Comparison of ENCODE assay signal across 24 mouse cellular contexts in genomic region chr17:26487917-26488316, GRCm38 (mm10).
DNase-seq lines count a peak whose midpoint lies in the region; ATAC-seq and TF ChIP-seq lines count a peak whose summit lies in the region.
"Had no signal": no experiment of that assay in that cellular context is flagged by ENCODE, and none has a peak within 500 bp of the region (broad histone marks: within the 10 kb centered on the region; RNA-seq: fewer than 3 reads in every experiment).

No protein-coding gene starts in this region.

- no peaks in the 10 kb centered on the region for H3K27me3 ChIP-seq in heart, embryonic 10.5 days (ENCODE audit: insufficient read depth, poor library complexity, severe bottlenecking)
- H3K27me3 ChIP-seq in heart, embryonic 12.5 days (replicated peaks): no peaks in the 10 kb centered on the region
- H3K27me3 ChIP-seq in heart, postnatal 0 days (ENCODE audit: control insufficient read depth, insufficient read depth, low read length): no peaks in the 10 kb centered on the region
- H3K27me3 ChIP-seq: embryonic facial prominence, embryonic 12.5 days; embryonic facial prominence, embryonic 15.5 days; Patski had no signal

- H3K9ac ChIP-seq in heart, embryonic 12.5 days: no peak overlapping the region
- H3K9ac ChIP-seq in heart, postnatal 0 days (replicated peaks; ENCODE audit: low read depth, low read length): no peak overlapping the region
- H3K9ac ChIP-seq: embryonic facial prominence, embryonic 12.5 days; embryonic facial prominence, embryonic 15.5 days; forebrain, postnatal 0 days; hindbrain, embryonic 14.5 days had no signal

- H3K36me3 ChIP-seq in heart, embryonic 10.5 days: peaks cover 5% of the 10 kb centered on the region; the same call in 1 of the 2 replicates
- no peaks in the 10 kb centered on the region for H3K36me3 ChIP-seq in heart, embryonic 12.5 days
- H3K36me3 ChIP-seq in heart, postnatal 0 days (replicated peaks; ENCODE audit: control insufficient read depth, insufficient read depth, low read length): no peaks in the 10 kb centered on the region
- H3K36me3 ChIP-seq: embryonic facial prominence, embryonic 12.5 days; embryonic facial prominence, embryonic 15.5 days; G1E had no signal

- no peak overlapping the region for H3K4me2 ChIP-seq in heart, embryonic 12.5 days
- H3K4me2 ChIP-seq in heart, postnatal 0 days (ENCODE audit: low read depth, low read length): no peak overlapping the region
- H3K4me2 ChIP-seq: embryonic facial prominence, embryonic 12.5 days; embryonic facial prominence, embryonic 15.5 days; heart, embryonic 11.5 days; hindbrain, embryonic 14.5 days had no signal

- ATAC-seq in heart, embryonic 12.5 days (ENCODE audit: insufficient number of reproducible peaks, low FRiP score): no peak
- ATAC-seq in heart, postnatal 0 days (ENCODE audit: insufficient read depth, low read depth): no peak
- ATAC-seq: forebrain, embryonic 14.5 days; forebrain, postnatal 0 days; hindbrain, postnatal 0 days; inflammation-experienced regulatory T-cells, adult 6 months; intestine, embryonic 16.5 days; Patski had no signal

- H3K9me3 ChIP-seq in heart, embryonic 10.5 days: peaks cover 4% of the 10 kb centered on the region
- H3K9me3 ChIP-seq in heart, embryonic 12.5 days (replicated peaks): peaks cover 9% of the 10 kb centered on the region
- peaks cover 4% of the 10 kb centered on the region; the same call in 1 of the 2 replicates for H3K9me3 ChIP-seq in heart, postnatal 0 days (replicated peaks; ENCODE audit: control insufficient read depth, low read length)
- H3K9me3 ChIP-seq: embryonic facial prominence, embryonic 15.5 days had no signal

- TF ChIP-seq EP300 in heart, postnatal 0 days (IDR thresholded peaks at IDR 0.05; ENCODE audit: low read depth): no peak

- no peak for TF ChIP-seq CTCF in gastrocnemius, adult 2 months (IDR thresholded peaks at IDR 0.05)
- TF ChIP-seq CTCF in heart, postnatal 0 days (IDR thresholded peaks at IDR 0.05; ENCODE audit: low read depth): no peak

- H3K4me3 ChIP-seq in gastrocnemius, adult 2 months: peak overlapping the region; percentile 9
- no peak overlapping the region for H3K4me3 ChIP-seq in heart, embryonic 10.5 days
- no peak overlapping the region for H3K4me3 ChIP-seq in heart, embryonic 12.5 days
- H3K4me3 ChIP-seq in heart, postnatal 0 days (ENCODE audit: low read depth, low read length): no peak overlapping the region
- H3K4me3 ChIP-seq: embryonic facial prominence, embryonic 12.5 days; embryonic facial prominence, embryonic 15.5 days had no signal

- DNase-seq in gastrocnemius, adult 2 months: no peak
- DNase-seq in gastrocnemius, adult 8-10 months (ENCODE audit: low spot score in 2 of 2): no peak
- no peak for DNase-seq in heart, embryonic 10.5 days (ENCODE audit: low spot score)
- no peak for DNase-seq in heart, postnatal 0 days (ENCODE audit: low spot score)
- no peak for DNase-seq in heart, postnatal 25 days (ENCODE audit: low spot score)
- no peak for DNase-seq in ovary, postnatal 10 days (ENCODE audit: low spot score)
- DNase-seq: B cell, adult 2 months; cerebellum, adult 11 months; cerebellum, adult 2 months; cerebellum, adult 9-11 months; cerebellum, postnatal 25 days; forebrain, postnatal 0 days; gastrocnemius, postnatal 36 days had no signal

- peaks cover 39% of the 10 kb centered on the region for H3K4me1 ChIP-seq in heart, embryonic 10.5 days
- peaks cover 37% of the 10 kb centered on the region for H3K4me1 ChIP-seq in heart, embryonic 12.5 days (replicated peaks)
- peaks cover 38% of the 10 kb centered on the region for H3K4me1 ChIP-seq in heart, postnatal 0 days (ENCODE audit: control insufficient read depth, insufficient read depth)
- H3K4me1 ChIP-seq: embryonic facial prominence, embryonic 12.5 days had no signal

- H3K27ac ChIP-seq in gastrocnemius, adult 2 months: peak overlapping the region; percentile 94
- H3K27ac ChIP-seq in heart, embryonic 10.5 days: peak overlapping the region; percentile 79; the same call in 1 of the 2 replicates
- H3K27ac ChIP-seq in heart, embryonic 12.5 days (ENCODE audit: poor library complexity, severe bottlenecking): no peak overlapping the region
- peak overlapping the region; percentile 92 for H3K27ac ChIP-seq in heart, postnatal 0 days (ENCODE audit: low read depth)
- H3K27ac ChIP-seq: embryonic facial prominence, embryonic 12.5 days; embryonic facial prominence, embryonic 15.5 days; hindbrain, embryonic 14.5 days; hindbrain, postnatal 0 days had no signal

- WGBS in heart, embryonic 10.5 days: 92% methylated on average over 4 of the region's 4 CpGs
- 88% methylated on average over 4 of the region's 4 CpGs for WGBS in heart, embryonic 12.5 days
- 90% methylated on average over 4 of the region's 4 CpGs for WGBS in heart, postnatal 0 days

- intact Hi-C loops in gastrocnemius, adult 2 months (cut with DNase I): no loop called here
- intact Hi-C loops in heart, postnatal 25 days (cut with DNase I): loop anchor here (2.0 to 10.0 kb wide), 2 partner anchors 17 to 357 kb away; partner anchors contain the start of gene Nkx2-5
